Mouse (Mus musculus): ENCODE measurements around the gene Tex38. TPM values are rescaled to one million over a fixed set of nuclear protein-coding genes. Genes with fewer than 3 reads are reported as not detected.

Tex38 gene
- total RNA-seq, 4 experiments from 2014 or later, result 0.43 to 0.85 TPM; not detected in 2

GRCm38 (mm10) chr4:115775056-115775455 lies 5.8 kb downstream of the Tex38 start:
- DNase-seq (ENCODE audit: low spot score in 2 of 2), result no peak

DNA sequence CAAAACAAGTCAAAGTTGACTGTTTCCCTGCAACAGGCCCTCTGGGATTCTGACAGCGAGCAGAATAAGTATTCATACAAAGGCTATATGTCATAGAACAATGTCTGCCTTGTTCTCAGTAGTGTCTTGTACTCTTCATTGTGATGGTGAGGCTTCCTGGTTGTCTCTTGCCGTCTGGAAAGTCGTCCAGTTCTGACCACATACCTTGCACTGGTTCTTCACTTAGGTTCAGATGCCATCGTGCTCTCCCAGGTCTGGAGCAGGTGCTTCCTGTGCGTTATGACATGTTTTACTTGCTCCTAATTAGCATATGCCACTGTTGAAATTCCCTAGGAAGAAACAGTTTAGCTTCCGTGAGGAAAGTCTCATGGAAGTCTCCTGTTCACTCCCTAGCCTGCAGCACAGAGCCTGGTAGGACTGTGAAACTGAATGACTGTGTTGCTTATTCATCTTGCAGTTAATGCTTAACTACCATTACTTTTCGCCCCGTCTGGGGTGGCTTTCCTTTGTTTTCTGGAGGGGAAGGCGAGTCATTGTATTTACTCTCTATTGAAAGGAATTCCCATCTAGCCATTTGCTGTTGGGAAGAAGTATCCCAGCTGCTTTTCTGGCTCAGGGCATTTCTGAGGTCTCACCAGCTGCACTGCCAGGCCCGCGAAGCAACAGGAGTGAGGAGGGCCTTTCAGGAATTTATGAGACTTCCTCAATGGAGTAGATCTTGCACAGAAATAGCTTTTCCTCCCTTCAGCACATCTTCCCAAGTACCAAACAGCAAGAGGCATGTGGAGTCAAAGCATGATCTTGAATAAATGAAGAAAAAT lies 13.0 kb downstream of the Tex38 start:
- no peak for DNase-seq (ENCODE audit: low spot score in 2 of 2)

- no peak for DNase-seq (ENCODE audit: low spot score in 2 of 2)
Observed at GRCm38 (mm10) chr4:115764581-115764980, 16.2 kb downstream of the Tex38 start.

DNA sequence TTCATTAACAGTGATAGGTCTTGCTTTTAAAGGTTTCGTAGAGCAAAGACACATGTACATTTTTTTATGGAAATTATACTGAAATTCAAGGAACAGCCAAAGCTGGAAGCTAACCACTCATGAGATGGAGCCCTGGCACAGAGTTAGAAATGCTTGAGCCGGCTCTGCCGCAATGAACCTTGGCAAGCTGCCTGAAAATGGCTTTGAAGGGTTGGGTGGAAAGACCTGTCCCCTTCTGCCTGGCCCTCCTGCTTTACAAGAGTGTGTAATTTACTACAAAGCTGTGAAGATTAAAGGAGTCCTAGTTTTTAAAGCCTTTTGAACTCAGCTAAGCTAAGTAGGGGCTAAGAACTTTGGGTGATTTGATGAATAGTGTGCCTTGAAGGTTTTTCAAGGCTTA lies 19.6 kb downstream of the Tex38 start:
- no peak for DNase-seq (ENCODE audit: low spot score in 2 of 2)

GRCm38 (mm10) chr4:115754851-115755250 lies 26.0 kb downstream of the Tex38 start:
- no peak for DNase-seq (ENCODE audit: low spot score in 2 of 2)

- DNase-seq (ENCODE audit: low spot score in 2 of 2), result no peak
Observed at GRCm38 (mm10) chr4:115754101-115754500, 26.7 kb downstream of the Tex38 start.

DNA sequence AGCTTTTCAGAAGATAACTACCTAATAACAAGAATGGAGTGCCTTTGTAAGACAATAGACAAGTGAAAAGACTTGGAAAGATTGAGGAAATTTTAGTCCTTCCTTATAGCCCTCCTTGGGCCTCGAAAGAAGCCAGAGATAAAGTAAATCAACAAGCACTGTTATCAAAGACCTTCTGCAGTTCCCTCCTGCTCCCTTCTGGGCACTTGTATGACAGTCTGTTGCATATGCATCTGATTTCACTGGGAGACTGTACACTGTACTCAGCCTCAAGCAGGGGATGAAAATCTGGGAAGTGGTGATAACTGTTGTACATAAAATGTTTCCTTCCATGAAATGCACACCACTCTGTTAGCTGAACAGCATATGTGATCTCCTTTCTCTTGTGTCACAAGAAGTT lies 31.5 kb downstream of the Tex38 start:
- no peak for DNase-seq (ENCODE audit: low spot score in 2 of 2)

DNA sequence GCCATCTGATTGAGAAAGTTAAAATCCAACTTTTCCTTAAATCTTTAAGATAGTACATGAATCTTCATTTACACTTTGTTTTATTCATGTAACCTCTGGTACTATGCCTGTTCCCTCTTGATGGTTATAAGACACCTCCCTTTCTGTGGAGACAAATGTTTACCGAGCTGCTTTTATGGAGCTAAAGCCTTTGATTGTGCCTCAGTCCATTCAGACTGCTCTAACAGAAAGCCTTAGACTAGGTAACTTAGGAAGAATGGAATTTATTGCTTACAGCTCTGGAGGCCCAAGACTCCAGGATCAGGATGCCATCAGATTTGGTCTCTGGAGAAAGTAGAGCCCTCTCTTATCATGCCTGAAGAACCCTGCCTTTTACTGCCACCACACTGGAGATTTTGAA lies 32.6 kb downstream of the Tex38 start:
- DNase-seq (ENCODE audit: low spot score in 2 of 2), result no peak

GRCm38 (mm10) chr4:115743096-115743495 lies 37.7 kb downstream of the Tex38 start:
- DNase-seq (ENCODE audit: low spot score in 2 of 2), result no peak

DNA sequence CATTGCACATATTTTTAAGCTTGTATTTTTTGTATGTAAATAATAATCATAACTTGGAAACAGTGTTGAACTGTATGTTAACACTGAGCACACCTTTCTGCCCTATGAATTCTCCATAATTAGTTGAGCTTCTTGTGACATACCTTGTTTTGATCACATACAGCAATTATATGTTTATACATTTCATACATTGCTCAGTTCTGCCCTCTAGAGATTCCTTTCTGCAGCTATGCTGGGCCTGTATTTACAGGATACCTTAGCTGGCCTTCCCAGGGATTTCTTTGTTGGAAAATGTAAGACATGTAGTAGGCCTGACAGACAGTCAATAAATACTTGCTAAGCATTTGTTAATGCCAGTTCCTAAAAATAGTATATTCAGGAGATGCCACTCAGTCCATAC lies 38.2 kb downstream of the Tex38 start:
- no peak for DNase-seq (ENCODE audit: low spot score in 2 of 2)

DNA sequence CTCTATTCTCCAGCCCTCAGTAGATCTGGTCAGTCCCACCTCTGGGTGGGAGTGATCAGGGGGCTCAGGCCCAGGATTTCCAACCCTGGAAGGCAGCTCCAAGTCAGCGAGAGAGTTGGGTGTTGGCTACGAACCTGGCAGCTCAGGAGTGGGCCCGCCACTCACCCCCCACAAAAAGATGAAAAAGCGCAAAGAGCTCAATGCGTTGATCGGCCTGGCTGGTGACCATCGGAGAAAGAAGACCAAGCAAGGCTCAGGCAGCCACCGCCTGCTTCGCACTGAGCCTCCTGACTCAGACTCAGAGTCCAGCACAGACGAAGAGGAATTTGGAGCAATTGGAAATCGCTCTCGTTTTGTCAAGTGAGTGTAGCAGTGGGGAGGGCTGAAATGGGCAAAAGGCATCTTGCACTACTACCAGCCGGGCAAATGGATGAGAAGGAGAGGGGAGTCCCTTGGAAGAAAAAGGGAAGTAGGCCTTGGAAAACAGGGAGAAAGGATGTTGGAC lies 42.3 kb downstream of the Tex38 start:
- DNase-seq (ENCODE audit: low spot score in 2 of 2), result no peak

DNA sequence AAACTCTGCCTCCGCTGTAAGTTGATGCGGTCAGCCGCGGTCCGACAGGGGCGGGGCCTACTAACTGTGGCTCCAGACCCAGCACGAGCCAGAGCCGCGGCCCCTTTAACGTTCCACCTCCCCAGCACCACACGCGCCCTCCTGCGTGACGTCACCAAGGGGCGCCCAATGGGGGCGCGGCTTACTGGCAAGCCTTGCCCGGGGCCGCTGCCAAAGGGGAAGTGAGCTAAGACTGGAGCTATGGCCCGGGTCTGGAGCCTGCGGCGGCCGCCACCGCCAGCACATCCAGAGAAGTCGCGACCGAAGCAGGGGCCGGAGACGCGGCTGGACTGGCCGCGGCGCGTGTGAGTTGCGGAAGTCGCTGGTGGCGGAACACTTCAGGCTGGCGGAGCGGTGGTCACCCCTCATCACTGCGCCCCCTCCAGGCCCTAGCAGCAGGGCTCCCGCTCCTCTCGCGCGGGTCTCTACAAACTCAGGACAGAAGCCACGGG lies 43.2 kb downstream of the Tex38 start, which contains the start of gene Efcab14:
Gene Efcab14 (plus strand): TSS at position 194 of the 491 bp plus-strand sequence.
- DNase-seq (ENCODE audit: low spot score in 2 of 2), result peak; percentile 95 to 97

DNA sequence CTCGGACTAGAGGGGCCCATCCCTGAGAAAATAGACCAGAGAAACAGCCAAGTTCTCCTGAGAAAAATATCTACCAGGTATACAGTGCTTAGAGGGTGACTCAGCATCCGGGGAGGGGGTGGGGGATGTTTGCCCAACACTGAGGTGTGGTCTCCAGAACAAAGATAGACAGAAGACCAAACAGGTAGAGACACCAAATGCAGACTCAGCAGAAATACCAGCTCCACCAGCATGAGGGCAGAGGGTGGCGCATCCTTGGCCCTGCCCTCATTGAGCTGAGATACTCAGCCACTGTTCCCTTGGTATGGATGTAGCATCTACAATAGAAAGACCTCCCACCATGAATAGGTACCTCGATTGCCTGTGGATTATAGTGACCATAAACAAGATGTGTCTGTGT lies 46.0 kb downstream of the Tex38 start:
- DNase-seq (ENCODE audit: low spot score in 2 of 2), result no peak

DNA sequence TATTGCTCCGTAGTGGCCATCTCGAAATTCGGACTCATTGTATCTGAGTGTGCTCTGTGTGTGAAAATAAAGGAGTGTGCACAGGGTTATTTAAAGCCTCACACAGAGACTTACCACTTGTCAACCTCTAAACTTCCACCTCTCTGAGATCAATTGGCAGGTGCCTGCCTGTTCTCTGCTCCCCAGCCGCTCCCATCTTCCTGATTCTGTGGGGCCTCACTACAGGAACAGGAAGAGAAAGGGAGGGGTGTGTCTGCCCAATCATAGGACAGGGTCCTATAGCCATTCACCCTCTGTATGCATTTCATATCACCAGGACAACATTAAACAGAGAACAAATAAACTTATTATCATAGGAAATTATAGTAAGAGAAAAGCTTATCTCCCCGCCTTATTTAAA lies 47.1 kb downstream of the Tex38 start:
- no peak for DNase-seq (ENCODE audit: low spot score in 2 of 2)

GRCm38 (mm10) chr4:115732223-115732818 lies 48.5 kb downstream of the Tex38 start:
- DNase-seq (ENCODE audit: low spot score in 2 of 2), result no peak

DNA sequence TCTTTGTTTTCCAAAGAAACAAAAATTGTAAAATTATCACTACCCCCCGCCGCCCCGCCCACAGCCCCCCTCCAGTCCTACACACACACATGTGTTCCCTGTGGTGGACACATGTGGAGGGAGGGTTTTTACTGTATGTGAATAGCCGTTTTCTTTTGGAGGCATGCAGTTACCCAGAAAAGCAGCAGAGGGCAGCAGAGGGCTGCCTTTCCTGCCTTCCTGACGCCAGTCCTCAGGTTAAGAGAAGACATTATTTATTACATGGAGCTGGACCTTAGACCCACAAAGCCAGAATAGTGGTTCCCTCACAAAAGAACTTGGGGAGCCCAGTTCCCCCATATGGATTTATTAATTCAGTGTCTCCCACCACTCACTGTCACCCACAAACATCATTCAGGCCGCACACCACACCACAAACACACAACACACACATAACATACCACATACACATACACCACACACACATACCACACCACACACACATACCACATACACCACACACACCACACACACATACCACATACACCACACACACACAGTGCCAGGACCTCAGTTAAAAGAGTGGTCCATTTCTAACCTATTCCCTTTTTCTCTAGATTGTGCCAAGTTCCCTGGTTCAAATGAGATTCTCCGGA lies 49.1 kb downstream of the Tex38 start:
- peak; percentile 45 to 79 for DNase-seq (ENCODE audit: low spot score in 2 of 2)

Other genes starting within 250 kb of the Tex38 start
- gene Cyp4a31, start 217.4 kb downstream of the Tex38 start, total RNA-seq (2022), result not detected
- gene Cyp4a32, start 180.0 kb downstream of the Tex38 start, total RNA-seq (2022), result not detected
- 1 to 10 TPM in 1 of 4 experiments, under 1 TPM in 3; 0.52 to 2.1 (median 0.76) TPM for gene Cyp4b1, start 133.3 kb downstream of the Tex38 start, total RNA-seq (2022)
- 10 to 100 TPM; 57.2 to 62.0 (median 60.1) TPM for gene Efcab14, start 43.3 kb downstream of the Tex38 start, total RNA-seq (2022)
- gene Atpaf1, start 3.8 kb upstream of the Tex38 start, total RNA-seq (2022), result 10 to 100 TPM; 55.8 to 66.8 (median 63.1) TPM
- 10 to 100 TPM in 1 of 4 experiments, 1 to 10 TPM in 3; 4.5 to 10.2 (median 7.1) TPM for gene Mob3c, start 47.1 kb upstream of the Tex38 start, total RNA-seq (2022)
- 10 to 100 TPM; 47.2 to 70.6 (median 53.7) TPM for gene Mknk1, start 58.2 kb upstream of the Tex38 start, total RNA-seq (2022)
- under 1 TPM in 3 of 4 experiments, not detected in 1; 0.39 to 0.53 (median 0.41) TPM for gene Kncn, start 103.4 kb upstream of the Tex38 start, total RNA-seq (2022)
- under 1 TPM in 2 of 4 experiments, not detected in 2; 0.20 to 0.28 TPM for gene 6430628N08Rik, start 109.6 kb upstream of the Tex38 start, total RNA-seq (2022)
- gene Dmbx1, start 158.9 kb upstream of the Tex38 start, total RNA-seq (2022), result under 1 TPM in 1 of 4 experiments, not detected in 3; 0.08 TPM
- 100 to 1,000 TPM; 125 to 145 (median 136) TPM for gene Faah, start 236.9 kb upstream of the Tex38 start, total RNA-seq (2022)

All from layer of hippocampus, adult 8-10 months (tissue).